Mouse (Mus musculus): ENCODE data around the gene Lactb.

Lactb gene

GRCm38 (mm10) chr9:66977982-66978381, 2.7 kb upstream of the Lactb start:
- peak; percentile 56 to 60 for DNase-seq

GRCm38 (mm10) chr9:66977121-66977520, 1.8 kb upstream of the Lactb start:
- no peak for DNase-seq

- DNase-seq: peak; percentile 93 to 95
These were observed 511 bp downstream of the Lactb start for GRCm38 (mm10) chr9:66974721-66975225.

GRCm38 (mm10) chr9:66971116-66971515, 4.2 kb downstream of the Lactb start:
- no peak for DNase-seq

- DNase-seq: no peak
These were observed 7.8 kb downstream of the Lactb start for GRCm38 (mm10) chr9:66967492-66967891.

GRCm38 (mm10) chr9:66961478-66961877, 13.8 kb downstream of the Lactb start:
- no peak for DNase-seq

- DNase-seq: no peak
These were observed 17.8 kb downstream of the Lactb start for GRCm38 (mm10) chr9:66957451-66957850.

- no peak for DNase-seq
These were observed 22.4 kb downstream of the Lactb start for GRCm38 (mm10) chr9:66952886-66953285.

GRCm38 (mm10) chr9:66952321-66952720, 23.0 kb downstream of the Lactb start:
- DNase-seq: no peak

GRCm38 (mm10) chr9:66948536-66948935, 26.7 kb downstream of the Lactb start:
- DNase-seq: no peak

- peak; percentile 95 for DNase-seq
These were observed 29.3 kb downstream of the Lactb start, which contains the start of gene Rps27l for GRCm38 (mm10) chr9:66945647-66946641. TSS of gene Rps27l (plus strand) at chr9:66946086.

- DNase-seq: peak in 1 of 2 experiments; percentile 8
These were observed 30.1 kb downstream of the Lactb start for GRCm38 (mm10) chr9:66945161-66945560.

GRCm38 (mm10) chr9:66938836-66939235, 36.4 kb downstream of the Lactb start:
- peak; percentile 46 to 63 for DNase-seq

- no peak for DNase-seq
These were observed 37.8 kb downstream of the Lactb start for GRCm38 (mm10) chr9:66937507-66937906.

GRCm38 (mm10) chr9:66933869-66934808, 41.1 kb downstream of the Lactb start:
- no peak for DNase-seq

- DNase-seq: no peak
These were observed 44.9 kb downstream of the Lactb start for GRCm38 (mm10) chr9:66930351-66930750.

GRCm38 (mm10) chr9:66927696-66928402, 47.4 kb downstream of the Lactb start:
- DNase-seq: no peak

- DNase-seq: no peak
These were observed 49.4 kb downstream of the Lactb start for GRCm38 (mm10) chr9:66925853-66926252.

GRCm38 (mm10) chr9:66922076-66922475, 53.2 kb downstream of the Lactb start:
- peak; percentile 76 to 79 for DNase-seq

- DNase-seq: no peak
These were observed 54.6 kb downstream of the Lactb start for GRCm38 (mm10) chr9:66920488-66921279.

GRCm38 (mm10) chr9:66919981-66920380, 55.3 kb downstream of the Lactb start:
- DNase-seq: no peak

Data from B cell, adult 2 months (primary cell).